Mouse (Mus musculus): ENCODE measurements around the gene Plk5. TPM values are rescaled to one million over a fixed set of nuclear protein-coding genes. Genes with fewer than 3 reads are reported as not detected.

The Plk5 gene
- polyA plus RNA-seq, 1 experiment, result not detected

DNA sequence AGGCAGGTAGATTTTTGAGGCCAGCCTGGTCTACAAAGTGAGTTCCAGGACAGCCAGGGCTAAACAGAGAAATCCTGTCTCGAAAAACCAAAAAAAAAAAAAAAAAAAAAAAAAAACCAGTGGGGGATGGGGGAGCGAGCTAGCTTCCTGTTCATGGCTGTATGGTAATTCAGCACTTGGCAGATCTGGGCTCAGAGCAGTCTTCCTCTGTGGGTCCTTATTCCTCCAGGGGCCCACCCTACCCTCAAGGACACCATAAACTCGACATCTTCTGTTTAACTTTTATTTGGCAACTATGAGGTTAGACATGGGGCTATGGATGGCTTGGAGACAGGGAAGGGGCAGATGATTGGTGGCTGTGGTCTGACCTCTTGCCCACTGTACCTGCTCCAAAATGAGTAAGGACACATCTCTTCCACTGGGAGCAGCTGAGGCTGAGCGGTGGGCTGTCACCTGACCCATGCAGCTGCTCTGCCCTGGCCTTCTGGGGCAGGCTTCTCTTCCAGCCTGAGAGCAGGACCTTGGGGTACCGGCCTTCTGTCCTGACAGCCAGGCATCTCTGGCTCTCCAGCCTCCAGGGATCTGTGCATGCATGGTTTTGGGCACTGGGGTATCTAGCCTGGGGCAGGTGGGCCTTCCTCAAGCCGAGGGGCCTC is 35.1 kb upstream of the Plk5 start:
- Histone ChIP-seq H3K27me3 (replicated peaks) (peaks cover 1% of the 10 kb centered on the region), H3K4me3 (replicated peaks) (peak overlapping the region; percentile 100), H3K9me3 (no peaks in the 10 kb centered on the region), H3K4me1 (peaks cover 87% of the 10 kb centered on the region), H3K36me3 (replicated peaks; ENCODE audit: low read length) (peaks cover 34% of the 10 kb centered on the region)
- TF ChIP-seq FLI1 (IDR thresholded peaks at IDR 0.05; ENCODE audit: low read length) (no peak), GATA1 (IDR thresholded peaks at IDR 0.05; ENCODE audit: borderline replicate concordance, low read length) (no peak)

DNA sequence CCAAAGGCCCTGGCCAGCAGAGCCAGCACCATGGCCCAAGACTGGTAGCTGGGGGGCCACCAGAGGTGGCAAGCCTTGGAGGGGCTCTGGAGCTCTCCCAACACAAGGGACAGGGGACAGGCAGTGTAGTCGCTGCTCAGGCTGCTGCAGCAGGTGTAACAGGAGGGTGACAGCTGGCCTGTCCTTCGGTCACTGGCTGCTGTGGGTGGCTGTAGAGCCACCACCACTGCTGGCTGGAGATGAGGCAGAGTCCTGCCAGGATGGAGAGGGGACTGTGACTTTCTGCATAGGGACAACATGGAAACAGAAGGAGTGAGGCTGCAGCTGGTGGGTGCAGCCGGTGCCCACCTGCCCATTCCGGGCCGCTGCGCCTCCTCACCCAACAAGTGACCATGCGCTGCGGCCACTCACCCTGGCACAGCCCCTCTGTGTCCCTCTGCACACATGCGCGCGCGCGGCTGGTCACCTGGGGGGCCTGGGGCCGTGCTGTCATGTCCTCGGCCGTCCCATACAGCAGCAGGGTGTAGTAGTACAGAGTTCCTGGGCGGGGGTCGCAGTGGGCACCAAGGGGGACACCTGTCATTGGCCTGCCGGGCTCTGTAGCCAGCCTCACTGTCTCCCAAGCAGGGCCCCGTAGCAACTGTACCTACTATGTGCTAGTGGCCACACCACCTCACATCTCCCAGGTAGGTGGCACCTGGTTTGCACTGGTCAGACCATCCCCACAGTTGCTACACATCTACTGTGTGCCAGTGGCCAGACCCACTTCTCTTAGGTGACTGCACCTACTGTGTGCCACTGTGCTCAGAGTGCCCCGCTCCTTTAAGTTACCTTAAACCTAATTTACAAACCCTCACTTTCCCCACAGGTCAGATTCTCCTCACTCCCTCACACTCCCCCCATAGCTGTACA is 34.3 kb upstream of the Plk5 start:
- Histone ChIP-seq H3K4me1 (peaks cover 79% of the 10 kb centered on the region), H3K4me3 (replicated peaks) (peak overlapping the region; percentile 100), H3K36me3 (replicated peaks; ENCODE audit: low read length) (peaks cover 27% of the 10 kb centered on the region), H3K9me3 (no peaks in the 10 kb centered on the region), H3K27me3 (replicated peaks) (no peaks in the 10 kb centered on the region)
- no peak for TF ChIP-seq FLI1 (IDR thresholded peaks at IDR 0.05; ENCODE audit: low read length)
- TF ChIP-seq GATA1 (IDR thresholded peaks at IDR 0.05; ENCODE audit: borderline replicate concordance, low read length), result no peak

DNA sequence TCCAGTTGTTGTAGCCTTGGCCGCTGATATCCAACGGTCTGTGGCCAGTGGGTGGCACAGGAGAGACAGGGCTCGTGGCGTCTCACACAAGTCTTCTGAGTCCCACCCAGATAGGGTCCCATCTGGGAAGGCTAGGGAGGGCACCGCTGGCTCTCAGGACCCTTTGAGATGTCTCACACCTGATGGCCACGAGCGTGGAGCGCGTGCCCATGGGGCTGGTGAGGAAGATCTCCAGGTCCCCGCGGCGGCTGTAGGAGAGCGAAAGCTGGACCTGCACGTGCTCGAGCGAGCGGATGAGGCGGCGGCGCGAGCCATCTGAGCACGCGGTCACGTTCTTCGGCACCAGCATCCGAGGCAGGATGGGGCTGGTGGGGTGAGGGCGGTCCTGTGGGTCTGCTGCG is 33.4 kb upstream of the Plk5 start:
- Histone ChIP-seq H3K4me3 (replicated peaks) (peak overlapping the region; percentile 100), H3K36me3 (replicated peaks; ENCODE audit: low read length) (peaks cover 18% of the 10 kb centered on the region), H3K4me1 (peaks cover 75% of the 10 kb centered on the region), H3K9me3 (no peaks in the 10 kb centered on the region), H3K27me3 (replicated peaks) (peaks cover 2% of the 10 kb centered on the region)
- TF ChIP-seq GATA1 (IDR thresholded peaks at IDR 0.05; ENCODE audit: borderline replicate concordance, low read length) (no peak), FLI1 (IDR thresholded peaks at IDR 0.05; ENCODE audit: low read length) (no peak)

DNA sequence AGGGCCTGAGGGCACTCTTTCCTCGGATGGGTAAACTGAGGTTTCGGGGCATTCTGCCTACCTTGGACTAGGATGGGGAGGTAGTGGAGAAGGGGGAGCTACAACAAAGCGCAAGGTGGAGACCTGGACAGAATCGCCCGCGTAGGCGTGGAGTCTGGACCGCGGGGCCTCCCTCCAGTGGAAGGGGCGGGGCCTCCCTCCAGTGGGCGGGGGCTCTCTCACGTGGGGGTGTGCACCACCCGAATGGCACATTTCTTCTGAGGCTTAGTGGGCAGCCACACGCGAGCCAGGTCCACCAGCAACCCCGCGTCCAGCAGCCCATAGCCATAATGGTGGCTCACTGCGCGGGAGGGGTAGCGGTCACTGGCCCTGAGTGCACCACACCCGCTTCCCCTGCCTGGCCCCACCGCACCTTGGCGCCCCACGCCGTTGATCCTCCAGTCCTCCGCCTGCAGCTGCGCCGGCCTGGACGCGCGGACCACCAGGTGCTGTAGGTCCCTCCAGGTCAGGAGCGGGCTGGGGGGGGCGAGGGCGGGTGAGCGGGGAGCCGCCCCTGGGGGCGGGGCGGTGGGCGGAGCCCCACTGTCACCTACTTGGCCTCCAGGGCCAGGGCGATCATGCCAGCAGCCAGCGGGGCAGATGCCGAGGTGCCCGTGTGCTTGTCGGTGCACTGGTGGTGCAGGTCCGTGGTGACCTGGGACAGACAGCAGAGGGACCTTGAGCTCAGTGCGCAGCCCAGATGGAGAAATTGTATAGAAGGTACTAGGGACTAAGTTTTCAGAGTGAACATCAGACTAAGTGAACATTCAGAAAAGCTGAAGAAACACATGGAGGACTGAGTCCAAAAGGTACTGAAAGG is 32.8 kb upstream of the Plk5 start:
- peaks cover 75% of the 10 kb centered on the region for H3K4me1 ChIP-seq
- H3K4me3 ChIP-seq (replicated peaks), result peak overlapping the region; percentile 100
- TF ChIP-seq GATA1 (IDR thresholded peaks at IDR 0.05; ENCODE audit: borderline replicate concordance, low read length) (no peak), FLI1 (IDR thresholded peaks at IDR 0.05; ENCODE audit: low read length) (no peak)
- no peaks in the 10 kb centered on the region for H3K9me3 ChIP-seq
- H3K27me3 ChIP-seq (replicated peaks), result peaks cover 2% of the 10 kb centered on the region
- H3K36me3 ChIP-seq (replicated peaks; ENCODE audit: low read length), result peaks cover 11% of the 10 kb centered on the region

DNA sequence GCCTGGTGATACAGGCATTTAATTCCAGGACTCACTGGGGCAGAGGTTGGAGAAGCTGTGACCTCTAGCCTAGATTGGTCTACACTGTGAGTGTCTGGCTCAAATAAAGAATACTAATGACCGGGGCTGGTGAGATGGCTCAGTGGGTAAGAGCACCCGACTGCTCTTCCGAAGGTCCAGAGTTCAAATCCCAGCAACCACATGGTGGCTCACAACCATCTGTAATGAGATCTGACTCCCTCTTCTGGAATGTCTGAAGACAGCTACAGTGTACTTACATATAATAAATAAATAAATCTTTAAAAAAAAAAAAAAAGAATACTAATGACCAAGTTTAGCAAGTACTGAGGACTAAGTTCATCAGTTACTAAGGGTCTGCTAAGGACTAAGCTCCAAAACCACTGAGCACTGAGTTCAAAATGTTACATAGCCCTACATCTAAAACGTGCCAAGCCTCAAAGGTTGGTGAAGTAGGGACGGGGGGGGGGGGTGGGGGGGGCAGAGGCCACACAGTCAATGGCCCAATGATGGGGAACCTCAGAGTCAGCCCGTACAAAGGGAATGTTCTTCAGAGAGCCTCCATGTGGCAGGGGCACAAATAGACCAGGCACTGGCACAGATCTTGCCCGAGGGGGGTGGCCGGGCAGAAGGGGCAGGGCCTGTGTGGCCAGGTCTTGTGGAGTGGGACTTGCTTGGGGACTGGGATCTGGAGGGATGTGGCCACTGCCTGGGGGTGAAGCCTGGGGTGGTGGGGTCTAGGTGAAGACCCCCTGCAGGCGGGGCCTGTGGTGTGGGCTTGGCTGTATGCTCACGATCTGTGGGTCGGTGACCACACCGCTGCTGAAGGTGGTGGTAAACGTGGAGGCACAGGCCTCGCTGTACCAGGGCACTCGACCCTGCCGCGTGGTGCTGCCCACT is 31.9 kb upstream of the Plk5 start:
- Histone ChIP-seq H3K9me3 (no peaks in the 10 kb centered on the region), H3K4me1 (peaks cover 75% of the 10 kb centered on the region), H3K36me3 (replicated peaks; ENCODE audit: low read length) (peaks cover 2% of the 10 kb centered on the region), H3K4me3 (replicated peaks) (peak overlapping the region; percentile 100), H3K27me3 (replicated peaks) (peaks cover 2% of the 10 kb centered on the region)
- TF ChIP-seq FLI1 (IDR thresholded peaks at IDR 0.05; ENCODE audit: low read length) (no peak), GATA1 (IDR thresholded peaks at IDR 0.05; ENCODE audit: borderline replicate concordance, low read length) (no peak)

DNA sequence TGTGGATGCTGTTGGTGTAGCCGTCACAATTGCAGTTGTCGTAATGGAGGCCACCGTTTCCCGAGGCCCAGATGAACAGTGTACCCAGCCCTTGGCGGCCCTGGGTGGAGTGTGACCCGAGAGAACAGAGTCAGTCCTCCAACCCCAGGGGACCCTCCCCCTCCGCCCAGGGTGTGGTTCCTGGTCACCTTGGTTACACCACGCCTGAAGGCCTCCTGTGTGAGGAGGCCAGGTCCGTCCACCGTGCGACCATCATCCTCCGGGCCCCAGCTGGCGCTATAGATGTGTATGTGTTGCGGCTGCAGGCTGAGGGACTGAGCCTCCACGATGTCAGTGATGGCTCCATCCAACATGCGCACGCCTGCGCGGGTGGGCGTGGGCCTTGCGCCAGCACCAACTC is 31.2 kb upstream of the Plk5 start:
- Histone ChIP-seq H3K9me3 (no peaks in the 10 kb centered on the region), H3K4me3 (replicated peaks) (peak overlapping the region; percentile 67), H3K27me3 (replicated peaks) (peaks cover 2% of the 10 kb centered on the region), H3K36me3 (replicated peaks; ENCODE audit: low read length) (no peaks in the 10 kb centered on the region), H3K4me1 (peaks cover 76% of the 10 kb centered on the region)
- TF ChIP-seq FLI1 (IDR thresholded peaks at IDR 0.05; ENCODE audit: low read length), result no peak
- no peak for TF ChIP-seq GATA1 (IDR thresholded peaks at IDR 0.05; ENCODE audit: borderline replicate concordance, low read length)

DNA sequence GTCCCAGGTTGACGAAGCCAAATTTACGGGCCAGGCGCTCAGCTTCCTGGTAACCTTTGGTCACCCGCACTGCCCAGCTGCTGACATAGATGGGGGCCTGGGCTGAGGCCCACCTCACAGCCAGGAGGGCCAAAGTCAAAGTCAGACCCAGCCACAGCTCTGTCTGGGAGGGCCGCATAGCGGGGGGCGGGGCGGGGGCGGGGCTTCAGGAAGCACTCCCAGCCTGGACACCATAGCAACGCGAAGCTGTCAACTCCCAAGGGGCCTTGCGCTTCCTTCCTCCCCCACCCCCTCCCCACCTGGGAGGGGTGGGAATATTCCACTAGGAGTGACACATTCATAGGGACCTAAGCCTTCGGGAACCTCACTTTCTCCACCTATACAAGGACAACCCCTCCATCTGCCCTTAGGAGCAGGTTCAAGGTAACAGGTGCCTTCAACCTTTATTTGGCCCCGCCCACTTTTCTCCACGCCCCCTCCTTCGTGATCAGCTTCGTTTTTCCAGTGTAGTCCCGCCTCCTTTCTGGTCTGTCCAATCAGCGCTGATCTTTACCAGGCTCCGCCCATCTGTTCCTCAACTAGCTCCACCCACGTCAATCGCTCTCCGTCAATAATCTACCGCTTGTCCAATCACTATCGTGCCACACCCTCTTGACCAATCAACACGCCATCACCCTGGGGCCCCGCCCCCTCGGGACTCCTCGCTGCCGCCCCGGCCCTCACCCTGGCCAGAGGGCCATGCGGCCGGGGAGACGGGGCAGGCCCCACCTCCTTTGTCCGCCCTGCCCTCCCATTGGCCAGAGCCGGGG is 26.8 kb upstream of the Plk5 start, which contains the start of the genes Pcsk4 and Reep6:
Gene Pcsk4, minus strand, starts transcription at position 226 of the 809 bp plus-strand sequence.
Gene Reep6, plus strand, starts transcription at position 681 of the 809 bp plus-strand sequence.
- H3K27me3 ChIP-seq (replicated peaks), result peaks cover 24% of the 10 kb centered on the region

DNA sequence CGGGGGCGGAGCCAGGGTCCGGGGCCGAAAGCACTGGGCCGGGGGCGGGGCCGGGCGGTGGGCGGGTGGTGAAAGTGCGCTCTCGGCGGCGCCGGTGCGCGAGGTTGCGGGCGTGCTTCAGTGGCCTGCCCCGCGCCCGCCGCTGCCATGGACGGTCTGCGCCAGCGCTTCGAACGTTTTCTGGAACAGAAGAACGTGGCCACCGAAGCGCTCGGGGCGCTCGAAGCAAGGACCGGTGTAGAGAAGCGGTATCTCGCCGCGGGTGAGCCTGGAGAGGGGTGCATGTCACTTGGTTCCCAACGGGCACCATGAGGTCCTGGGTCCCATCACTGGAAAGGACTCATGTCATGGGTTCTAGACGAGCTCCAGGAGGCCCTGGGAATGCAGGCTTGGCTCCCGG is 26.2 kb upstream of the Plk5 start:
- Histone ChIP-seq H3K4me3 (replicated peaks) (peak overlapping the region; percentile 92), H3K27me3 (replicated peaks) (peaks cover 29% of the 10 kb centered on the region), H3K36me3 (replicated peaks; ENCODE audit: low read length) (peaks cover 11% of the 10 kb centered on the region), H3K9me3 (no peaks in the 10 kb centered on the region), H3K4me1 (peaks cover 73% of the 10 kb centered on the region)
- TF ChIP-seq FLI1 (IDR thresholded peaks at IDR 0.05; ENCODE audit: low read length) (no peak), GATA1 (IDR thresholded peaks at IDR 0.05; ENCODE audit: borderline replicate concordance, low read length) (no peak)

More for the DNA sequence above, 26.8 kb upstream of the Plk5 start, which contains the start of the genes Pcsk4 and Reep6:
- TF ChIP-seq FLI1 (IDR thresholded peaks at IDR 0.05; ENCODE audit: low read length), result no peak
- Histone ChIP-seq H3K4me3 (replicated peaks) (peak within 1 kb of the TSS; percentile 92), H3K36me3 (replicated peaks; ENCODE audit: low read length) (peaks cover 5% of the 10 kb centered on the region), H3K4me1 (peaks cover 73% of the 10 kb centered on the region), H3K9me3 (no peaks in the 10 kb centered on the region)
